Mouse (Mus musculus) forebrain, postnatal 0 days (tissue): ENCODE measurements around the gene Ccdc107. TPM values are rescaled to one million over a fixed set of nuclear protein-coding genes. Genes with fewer than 3 reads are reported as not detected.

Experiments
- ATAC-seq: fragments of 200-750 bp; cut with Nextera tagmentation; 2 replicates; pipeline ENCODE4 v1.8.0; 2017; ENCODE audit warnings: mild to moderate bottlenecking, moderate library complexity
- DNase-seq: peaks from one replicate; pipeline ENCODE4 v3.0.0-alpha.2; 2015
- H3K27ac ChIP-seq: fragments of 300-500 bp; sonication (generic); 2 replicates; pipeline ENCODE4 v1.5.1; 2014; ENCODE audit warnings: low read depth, mild to moderate bottlenecking, antibody characterized with exemption, low read length, moderate library complexity, mixed read lengths
- H3K27me3 ChIP-seq: fragments of 300-500 bp; sonication (generic); 2 replicates; pipeline ENCODE4 v1.6.1; 2014; ENCODE audit warnings: mild to moderate bottlenecking, low read length, mixed read lengths; ENCODE audit not compliant: insufficient read depth
- H3K36me3 ChIP-seq: fragments of 300-500 bp; sonication (generic); 2 replicates; pipeline ENCODE4 v1.6.1; 2014; ENCODE audit warnings: mild to moderate bottlenecking, moderate library complexity; ENCODE audit not compliant: insufficient read depth
- H3K4me1 ChIP-seq: fragments of 300-500 bp; sonication (generic); 2 replicates; pipeline ENCODE4 v1.6.1; 2014; ENCODE audit warnings: antibody characterized with exemption; ENCODE audit not compliant: insufficient read depth
- H3K4me2 ChIP-seq: fragments of 300-500 bp; sonication (generic); 2 replicates; pipeline ENCODE4 v1.6.1; 2014; ENCODE audit warnings: low read depth, mild to moderate bottlenecking, moderate library complexity
- H3K4me3 ChIP-seq: fragments of 300-500 bp; sonication (generic); 2 replicates; pipeline ENCODE4 v1.5.1; 2014; ENCODE audit warnings: low read depth, low read length, mixed read lengths
- H3K9ac ChIP-seq: fragments of 300-500 bp; sonication (generic); 2 replicates; pipeline ENCODE4 v1.6.1; 2014; ENCODE audit warnings: mild to moderate bottlenecking
- H3K9me3 ChIP-seq: fragments of 300-500 bp; sonication (generic); 2 replicates; pipeline ENCODE4 v1.6.1; 2016; ENCODE audit warnings: low read length
- CTCF ChIP-seq: sonication (generic); IDR thresholded peaks from 2 replicates; pipeline ENCODE4 v1.5.1; 2016; ENCODE audit warnings: antibody characterized with exemption, control low read depth, low read depth
- WGBS: fragments of 180-500 bp; shearing (Covaris S2); extraction: QIAGEN DNeasy Blood & Tissue Kit; methylation state at CpG from one replicate; pipeline ENCODE4 v1.1.7; 2014; 5-methylcytosine and 5-hydroxymethylcytosine counted together
- polyA plus RNA-seq: library from polyadenylated mRNA; unstranded; fragments of >200 nt; fragmentation: Nextera tagmentation; extraction: Ambion mirVana; gene quantifications from 2 replicates; pipeline ENCODE4 v1.2.1, GENCODE M21; 2015
- total RNA-seq: library from RNA; depleted of rRNA; stranded (reverse); fragments of >200 nt; gene quantifications from 2 replicates; pipeline ENCODE4 v1.2.3, GENCODE M21; 2014; rRNA removed

Gene Ccdc107
- total and polyA plus RNA-seq, 2 experiments from 2014 or later: 57.3 to 92.2 TPM

DNA sequence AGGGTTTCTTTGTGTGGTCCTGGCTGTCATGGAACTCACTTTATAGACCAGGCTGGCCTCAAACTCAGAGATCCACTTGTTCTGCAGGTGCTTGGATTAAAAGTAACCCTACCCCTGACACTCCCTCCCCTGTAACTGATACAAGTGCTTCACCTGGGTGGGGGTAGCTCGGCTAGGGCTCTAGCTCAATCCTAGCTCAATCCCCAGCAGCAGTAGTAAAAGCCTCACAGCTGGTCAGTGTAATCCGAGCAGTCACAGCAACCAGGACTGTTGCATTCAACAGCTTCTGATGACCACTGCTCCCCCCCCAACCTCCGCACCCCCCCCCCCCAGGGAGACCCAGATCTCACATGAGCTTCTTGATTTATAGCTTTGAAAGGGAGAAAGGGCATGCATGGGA is 49.3 kb downstream of the Ccdc107 start:
- no peak overlapping the region for H3K4me3 ChIP-seq
- H3K36me3 ChIP-seq: peaks cover 89% of the 10 kb centered on the region
- H3K4me2 ChIP-seq: no peak overlapping the region
- no peaks in the 10 kb centered on the region for H3K4me1 ChIP-seq
- H3K9me3 ChIP-seq: no peaks in the 10 kb centered on the region
- no peak for TF ChIP-seq CTCF
- no peak for DNase-seq
- no peak for ATAC-seq
- 81% methylated on average over 3 of the region's 3 CpGs for WGBS
- H3K9ac ChIP-seq: no peak overlapping the region
- H3K27ac ChIP-seq: no peak overlapping the region
- no peaks in the 10 kb centered on the region for H3K27me3 ChIP-seq

Other genes starting within 250 kb of the Ccdc107 start
- gene Atp8b5, start 225.7 kb upstream of the Ccdc107 start, total RNA-seq: 0.38 and 1.8 TPM in 2 replicates
- 0.23 and 0.52 TPM in 2 replicates for gene Atp8b5, start 225.7 kb upstream of the Ccdc107 start, polyA plus RNA-seq
- 116 and 148 TPM in 2 replicates for gene Rusc2, start 110.9 kb upstream of the Ccdc107 start, total RNA-seq
- 73.2 and 75.8 TPM in 2 replicates for gene Rusc2, start 110.9 kb upstream of the Ccdc107 start, polyA plus RNA-seq
- 0.15 and 1.3 TPM in 2 replicates for gene Fam166b, start 63.8 kb upstream of the Ccdc107 start, total RNA-seq
- gene Fam166b, start 63.8 kb upstream of the Ccdc107 start, polyA plus RNA-seq: 0.58 and 0.96 TPM in 2 replicates
- gene Tesk1, start 51.0 kb upstream of the Ccdc107 start, total RNA-seq: 101 and 124 TPM in 2 replicates
- 14.8 and 15.4 TPM in 2 replicates for gene Tesk1, start 51.0 kb upstream of the Ccdc107 start, polyA plus RNA-seq
- 0.19 TPM in 1 of 2 replicates, not detected in the other for gene Cd72, start 38.3 kb upstream of the Ccdc107 start, total RNA-seq
- gene Cd72, start 38.3 kb upstream of the Ccdc107 start, polyA plus RNA-seq: 3.2 and 4.6 TPM in 2 replicates
- not detected in 2 replicates for gene Sit1, start 9.2 kb upstream of the Ccdc107 start, total RNA-seq
- not detected in 2 replicates for gene Sit1, start 9.2 kb upstream of the Ccdc107 start, polyA plus RNA-seq
- 2.9 and 4.5 TPM in 2 replicates for gene Arhgef39, start 6.8 kb downstream of the Ccdc107 start, total RNA-seq
- gene Arhgef39, start 6.8 kb downstream of the Ccdc107 start, polyA plus RNA-seq: 3.6 and 3.9 TPM in 2 replicates
- gene Car9, start 14.1 kb downstream of the Ccdc107 start, total RNA-seq: 0.14 and 0.31 TPM in 2 replicates
- gene Car9, start 14.1 kb downstream of the Ccdc107 start, polyA plus RNA-seq: 0.65 and 0.70 TPM in 2 replicates
- 4.1 and 11.7 TPM in 2 replicates for gene Tpm2, start 30.9 kb downstream of the Ccdc107 start, total RNA-seq
- gene Tpm2, start 30.9 kb downstream of the Ccdc107 start, polyA plus RNA-seq: 5.1 and 8.1 TPM in 2 replicates
- gene Creb3, start 69.4 kb downstream of the Ccdc107 start, total RNA-seq: 61.9 and 64.4 TPM in 2 replicates
- 84.0 and 87.2 TPM in 2 replicates for gene Creb3, start 69.4 kb downstream of the Ccdc107 start, polyA plus RNA-seq
- 34.4 and 44.1 TPM in 2 replicates for gene Tln1, start 69.8 kb downstream of the Ccdc107 start, total RNA-seq
- gene Tln1, start 69.8 kb downstream of the Ccdc107 start, polyA plus RNA-seq: 66.2 and 80.4 TPM in 2 replicates
- gene Rgp1, start 85.8 kb downstream of the Ccdc107 start, total RNA-seq: 17.6 and 22.6 TPM in 2 replicates
- 7.1 and 10.4 TPM in 2 replicates for gene Rgp1, start 85.8 kb downstream of the Ccdc107 start, polyA plus RNA-seq
- 31.6 and 37.7 TPM in 2 replicates for gene Gba2, start 86.0 kb downstream of the Ccdc107 start, total RNA-seq
- 45.4 and 45.5 TPM in 2 replicates for gene Gba2, start 86.0 kb downstream of the Ccdc107 start, polyA plus RNA-seq
- not detected in 2 replicates for gene Msmp, start 91.6 kb downstream of the Ccdc107 start, total RNA-seq
- 0.38 and 1.9 TPM in 2 replicates for gene Msmp, start 91.6 kb downstream of the Ccdc107 start, polyA plus RNA-seq
- gene Npr2, start 139.0 kb downstream of the Ccdc107 start, total RNA-seq: 28.2 and 35.3 TPM in 2 replicates
- gene Npr2, start 139.0 kb downstream of the Ccdc107 start, polyA plus RNA-seq: 7.9 and 9.1 TPM in 2 replicates
- gene Spag8, start 160.7 kb downstream of the Ccdc107 start, total RNA-seq: 5.8 and 6.1 TPM in 2 replicates
- 6.0 and 9.1 TPM in 2 replicates for gene Spag8, start 160.7 kb downstream of the Ccdc107 start, polyA plus RNA-seq
- gene Hint2, start 163.6 kb downstream of the Ccdc107 start, total RNA-seq: 53.6 and 61.9 TPM in 2 replicates
- gene Hint2, start 163.6 kb downstream of the Ccdc107 start, polyA plus RNA-seq: 80.0 and 101 TPM in 2 replicates
- gene Tmem8b, start 176.1 kb downstream of the Ccdc107 start, total RNA-seq: 21.3 and 27.4 TPM in 2 replicates
- gene Tmem8b, start 176.1 kb downstream of the Ccdc107 start, polyA plus RNA-seq: 8.2 and 14.1 TPM in 2 replicates
- gene Fam221b, start 176.2 kb downstream of the Ccdc107 start, total RNA-seq: 0.08 TPM in 1 of 2 replicates, not detected in the other
- gene Fam221b, start 176.2 kb downstream of the Ccdc107 start, polyA plus RNA-seq: 1.6 TPM in 2 replicates
- gene Olfr70, start 207.9 kb downstream of the Ccdc107 start, total RNA-seq: not detected in 2 replicates
- not detected in 2 replicates for gene Olfr70, start 207.9 kb downstream of the Ccdc107 start, polyA plus RNA-seq
- gene Olfr71, start 217.4 kb downstream of the Ccdc107 start, total RNA-seq: not detected in 2 replicates
- gene Olfr71, start 217.4 kb downstream of the Ccdc107 start, polyA plus RNA-seq: not detected in 2 replicates
- gene Hrct1, start 234.3 kb downstream of the Ccdc107 start, total RNA-seq: 1.7 TPM in 1 of 2 replicates, not detected in the other
- 0.75 and 1.0 TPM in 2 replicates for gene Hrct1, start 234.3 kb downstream of the Ccdc107 start, polyA plus RNA-seq
- gene Spaar, start 237.1 kb downstream of the Ccdc107 start, total RNA-seq: 0.29 and 0.31 TPM in 2 replicates
- gene Spaar, start 237.1 kb downstream of the Ccdc107 start, polyA plus RNA-seq: 0.25 TPM in 2 replicates